Mouse (Mus musculus) fibroblast of lung, adult 2 months (primary cell): ENCODE results near the gene Wnt1.
"Not testable (repeated sequence)": the region's sequence is repeated elsewhere in the genome, so short reads cannot be mapped to it uniquely, and the experiment has no call there.

ENCODE experiments used
- DNase-seq: peaks from one replicate; pipeline ENCODE4 v3.0.0-alpha.2; 2011; ENCODE audit warnings: low read depth

Wnt1 gene

DNA sequence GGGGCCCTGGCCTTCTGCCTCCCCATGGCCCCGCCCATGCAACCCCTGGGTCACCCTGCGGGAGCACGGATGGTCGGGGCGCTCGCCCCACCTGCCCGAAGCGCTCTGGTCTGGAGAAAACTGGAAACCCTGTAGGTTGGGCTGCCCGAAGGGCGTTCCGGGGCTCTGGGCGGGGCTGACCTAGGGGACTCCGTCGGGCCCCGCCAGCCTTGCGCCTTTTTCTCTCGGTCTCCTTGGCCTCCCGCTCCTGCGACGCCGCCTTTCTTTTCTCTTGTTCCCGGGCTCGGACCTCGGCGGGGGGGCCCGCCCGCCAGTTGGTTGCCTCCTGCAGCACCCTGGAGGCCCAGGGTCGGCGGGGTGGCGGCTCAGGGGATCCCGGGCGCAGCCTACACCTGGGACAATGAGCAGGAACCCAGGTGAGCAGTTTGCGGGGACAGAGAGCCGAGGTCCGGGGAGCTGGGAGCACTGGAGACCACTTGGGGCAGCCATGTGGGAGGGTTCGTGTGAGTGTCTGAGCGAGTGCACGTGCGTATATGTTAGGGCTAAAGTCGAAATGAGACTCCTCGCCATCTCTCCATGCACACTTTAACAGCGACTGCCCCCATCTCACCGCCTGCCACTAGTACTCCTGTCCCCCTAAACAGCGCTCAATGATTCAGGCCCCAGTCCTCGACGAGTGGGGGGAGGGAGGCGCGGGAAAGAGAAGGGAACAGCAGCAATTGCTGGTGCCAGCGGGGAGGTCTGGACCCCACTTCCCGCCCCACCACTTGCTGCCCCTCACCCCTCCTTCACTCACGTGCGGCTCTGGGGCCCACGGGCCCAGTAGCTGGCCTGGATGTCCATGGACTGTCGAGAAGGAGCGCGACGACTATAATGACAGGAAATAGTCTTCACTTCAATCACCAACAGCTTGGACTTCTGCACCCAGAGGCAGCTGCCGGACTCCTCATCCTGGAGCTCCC lies 17.4 kb downstream of the Wnt1 start:
- no peak for DNase-seq

- no peak for DNase-seq
These were observed 18.4 kb downstream of the Wnt1 start for GRCm38 (mm10) chr15:98807895-98808650.

DNA sequence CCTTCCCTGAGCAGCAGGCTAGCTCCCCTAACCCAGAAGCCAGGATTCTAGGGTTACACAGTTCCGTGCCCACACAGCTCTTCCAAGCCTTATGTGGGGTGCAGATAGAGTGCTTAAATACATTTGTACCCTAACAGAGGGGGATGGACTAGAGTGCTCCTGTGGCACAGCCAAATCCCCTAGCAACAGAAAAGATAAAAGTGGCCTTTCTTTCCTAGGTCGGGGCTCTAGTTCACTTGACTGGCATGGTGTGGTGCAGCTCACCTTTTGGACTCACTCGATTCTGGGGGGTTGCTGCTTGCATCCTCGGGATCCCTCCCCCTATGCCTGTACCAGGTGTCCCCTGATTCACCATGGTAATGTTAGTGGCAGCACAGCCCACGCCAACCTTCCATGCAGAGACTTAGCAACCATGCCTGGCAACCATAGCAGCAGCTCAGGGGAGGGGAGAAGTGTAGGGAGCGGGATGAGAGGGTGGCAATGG lies 19.0 kb downstream of the Wnt1 start:
- DNase-seq = no peak

- DNase-seq = no peak
These were observed 19.7 kb downstream of the Wnt1 start, which contains the start of gene Ddn for GRCm38 (mm10) chr15:98809390-98809789. Gene Ddn (minus strand): TSS chr15:98809490.

DNA sequence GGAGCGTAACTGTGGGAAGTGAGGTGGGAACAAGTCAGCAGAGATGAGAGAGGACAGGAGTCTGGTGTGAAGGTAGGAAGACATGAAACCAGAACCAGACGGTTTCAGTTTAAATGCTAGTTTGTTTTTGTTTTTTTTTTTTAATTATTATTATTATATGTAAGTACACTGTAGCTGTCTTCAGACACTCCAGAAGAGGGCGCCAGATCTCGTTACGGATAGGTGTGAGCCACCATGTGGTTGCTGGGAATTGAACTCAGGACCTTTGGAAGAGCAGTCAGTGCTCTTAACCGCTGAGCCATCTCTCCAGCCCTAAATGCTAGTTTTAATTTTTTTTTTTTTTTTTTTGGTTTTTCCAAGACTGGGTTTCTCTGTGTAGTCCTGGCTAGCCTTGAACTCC lies 20.6 kb downstream of the Wnt1 start:
- not testable (repeated sequence) for DNase-seq

DNA sequence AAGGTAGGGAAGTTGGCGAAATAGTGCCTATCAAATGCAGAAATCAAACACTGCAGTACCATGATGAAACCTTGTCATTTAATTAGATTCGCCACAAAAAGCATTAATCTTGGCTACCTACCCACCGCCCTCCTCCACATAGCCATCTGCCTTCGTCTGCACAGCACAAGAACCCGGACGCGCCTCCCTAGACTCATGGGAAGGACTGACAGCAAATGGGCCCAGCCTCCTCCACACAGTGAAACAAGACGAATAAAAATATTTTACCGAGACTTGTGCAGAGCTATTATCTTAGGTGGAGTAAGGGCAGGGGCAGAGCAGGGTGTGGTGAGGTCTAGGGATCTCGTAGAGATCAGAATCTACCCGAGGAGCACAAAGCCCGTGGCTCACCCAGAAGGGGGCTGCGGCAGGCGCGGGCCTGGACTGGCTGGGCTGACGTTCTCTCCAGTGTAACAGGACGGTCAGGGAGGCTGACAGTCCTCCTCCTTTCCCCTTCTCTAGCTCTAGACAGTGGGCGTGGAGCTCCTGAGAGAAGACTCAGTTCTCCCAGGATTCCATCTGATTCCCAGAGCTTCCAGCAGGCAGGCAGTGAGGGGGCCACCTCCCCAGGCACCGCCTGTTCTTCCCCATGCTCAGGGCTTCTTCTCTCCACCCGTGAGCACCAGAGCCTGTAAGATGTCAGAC lies 23.2 kb downstream of the Wnt1 start:
- DNase-seq = no peak

GRCm38 (mm10) chr15:98818171-98818570 lies 28.5 kb downstream of the Wnt1 start:
- no peak for DNase-seq

GRCm38 (mm10) chr15:98820937-98821336 lies 31.3 kb downstream of the Wnt1 start:
- no peak for DNase-seq

DNA sequence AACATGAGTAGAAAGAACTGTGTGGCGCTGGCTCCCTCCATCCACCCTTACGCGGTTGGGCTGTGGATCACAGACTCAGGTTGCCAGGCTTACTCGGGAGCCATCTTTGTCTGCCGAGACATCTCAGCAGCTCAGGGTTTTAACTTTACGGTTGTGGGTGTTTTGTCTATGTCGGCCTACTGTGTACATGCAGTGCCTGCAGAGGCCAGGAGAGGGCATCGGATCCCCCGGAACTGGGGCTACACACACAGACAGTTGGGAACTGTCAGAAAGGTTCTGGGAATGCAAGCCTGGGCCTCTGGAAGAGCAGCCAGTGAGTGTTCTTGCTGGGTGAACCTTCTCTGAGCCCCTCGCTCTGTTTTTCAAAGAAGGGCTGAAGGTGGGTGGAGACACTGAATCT lies 31.7 kb downstream of the Wnt1 start:
- no peak for DNase-seq

DNA sequence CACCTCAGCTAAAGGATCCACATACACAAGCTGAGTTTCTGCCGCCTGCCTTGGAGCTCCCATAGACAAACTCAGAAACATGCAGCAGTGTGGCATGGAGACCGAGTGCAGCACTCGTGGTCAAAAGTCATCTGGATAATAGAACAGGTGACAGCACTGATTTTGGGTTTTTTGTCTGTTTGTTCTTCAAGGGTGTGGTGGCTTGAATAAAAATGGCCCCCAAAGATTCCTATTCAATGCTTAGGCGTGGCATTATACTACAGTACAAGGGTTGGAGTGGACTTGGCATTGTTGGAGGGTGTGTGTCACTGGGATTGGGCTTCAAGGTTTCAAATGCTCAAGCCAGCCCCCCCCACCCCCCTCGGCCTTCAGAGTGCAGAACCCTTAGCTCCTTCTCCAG lies 32.5 kb downstream of the Wnt1 start:
- no peak for DNase-seq

DNA sequence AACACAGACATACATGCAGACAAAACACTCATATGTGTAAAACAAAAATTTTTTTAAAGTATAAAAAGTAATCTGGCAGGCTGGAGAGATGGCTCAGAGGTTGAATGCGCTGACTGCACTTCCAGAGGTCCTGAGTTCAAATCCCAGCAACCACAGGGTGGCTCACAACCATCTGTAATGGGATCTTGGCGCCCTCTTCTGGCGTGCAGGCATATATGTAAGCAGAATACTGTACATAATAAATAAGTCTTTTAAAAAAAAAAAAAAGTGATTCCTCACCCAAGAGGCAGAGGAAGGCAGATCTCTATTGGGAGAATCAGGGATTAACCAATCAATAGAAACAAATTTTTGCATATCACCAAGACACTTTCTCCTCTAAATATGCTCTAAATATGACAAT lies 33.8 kb downstream of the Wnt1 start:
- no peak for DNase-seq

- no peak for DNase-seq
These were observed 38.0 kb downstream of the Wnt1 start for GRCm38 (mm10) chr15:98827611-98828011.

- peak; percentile 93 for DNase-seq
These were observed 41.4 kb downstream of the Wnt1 start, which contains the start of gene Prkag1 for GRCm38 (mm10) chr15:98830736-98831683. Gene Prkag1 (minus strand): TSS chr15:98831521.

- no peak for DNase-seq
These were observed 42.0 kb downstream of the Wnt1 start for GRCm38 (mm10) chr15:98831684-98832035.

- DNase-seq = no peak
These were observed 42.8 kb downstream of the Wnt1 start for GRCm38 (mm10) chr15:98832161-98833058.

GRCm38 (mm10) chr15:98833281-98833680 lies 43.6 kb downstream of the Wnt1 start:
- no peak for DNase-seq

- DNase-seq = no peak
These were observed 44.4 kb downstream of the Wnt1 start for GRCm38 (mm10) chr15:98834059-98834458.

DNA sequence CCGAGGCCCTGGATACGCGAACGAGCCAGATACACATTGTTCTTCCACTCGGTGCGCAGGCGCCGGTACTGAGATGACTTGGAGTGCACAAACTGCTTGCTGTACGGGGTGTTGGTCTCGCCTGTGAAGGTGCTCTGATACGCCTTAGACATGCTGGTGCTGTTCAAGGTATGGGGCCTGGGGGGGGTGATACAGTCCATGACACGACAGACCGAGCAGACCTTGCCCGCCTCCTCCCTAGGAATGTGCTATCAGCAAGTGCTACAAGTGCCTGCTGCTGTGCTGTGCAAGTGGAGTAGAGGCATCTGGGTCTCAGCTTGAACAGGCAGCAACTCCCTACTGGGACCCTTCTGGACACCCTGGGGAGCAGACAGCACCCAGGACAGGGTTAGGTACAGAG lies 45.6 kb downstream of the Wnt1 start:
- DNase-seq = no peak

DNA sequence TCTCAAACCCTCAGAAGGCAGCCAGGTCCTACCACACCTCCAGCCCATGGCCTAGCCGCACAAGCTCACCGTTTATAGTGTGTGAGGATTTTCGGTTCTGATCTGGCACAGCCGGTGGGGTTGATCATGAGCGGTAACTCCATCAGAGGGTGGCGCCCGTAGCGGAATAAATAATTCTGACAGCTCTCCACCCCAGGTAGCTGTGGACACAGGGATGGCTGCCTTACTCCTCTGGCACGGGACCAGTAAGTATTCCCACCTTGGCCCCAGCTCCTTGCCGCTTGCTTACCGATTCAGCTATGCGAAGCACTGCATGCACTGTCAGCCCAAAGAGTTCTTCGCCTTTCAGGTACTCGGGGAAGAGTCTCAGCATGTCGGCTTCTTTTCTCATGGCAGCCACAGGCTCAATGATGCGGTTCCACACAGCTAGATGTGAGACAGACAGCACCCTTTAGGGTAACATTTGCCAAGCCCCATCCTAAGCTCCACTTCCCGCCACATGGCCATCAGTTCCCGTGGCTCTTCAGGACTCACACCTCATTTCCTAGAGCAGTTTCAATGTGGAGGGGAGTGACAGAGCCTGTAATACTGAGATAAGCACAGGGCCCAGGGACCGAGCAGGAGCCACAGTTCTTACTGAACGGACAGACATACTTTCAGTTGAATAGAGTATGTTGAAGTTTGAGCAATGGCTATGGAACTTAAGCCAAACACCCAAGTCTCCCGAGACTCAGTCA lies 47.5 kb downstream of the Wnt1 start:
- DNase-seq = no peak
